Mouse (Mus musculus) liver, embryonic 11.5 days (tissue): ENCODE data around the gene Mroh2a. TPM values are rescaled to one million over a fixed set of nuclear protein-coding genes. Genes with fewer than 3 reads are reported as not detected.
A peak's percentile ranks its signal among the peaks of the same experiment; 100 is the strongest.

Source experiments
- ATAC-seq: fragments of 200-750 bp; cut with Nextera tagmentation; replicated peaks from 2 replicates; pipeline ENCODE4 v1.8.0; 2017; ENCODE audit warnings: moderate number of reproducible peaks, mild to moderate bottlenecking, moderate TSS enrichment, moderate library complexity; ENCODE audit not compliant: low FRiP score
- DNase-seq: peaks from one replicate; pipeline ENCODE4 v3.0.0-alpha.2; 2017; ENCODE audit warnings: low spot score
- H3K27ac ChIP-seq: fragments of 300-500 bp; sonication (generic); 2 replicates; pipeline ENCODE4 v1.5.1; 2014; ENCODE audit warnings: mild to moderate bottlenecking, low read depth, low read length, control low read depth
- H3K27me3 ChIP-seq: fragments of 300-500 bp; sonication (generic); replicated peaks from 2 replicates; pipeline ENCODE4 v1.6.1; 2014; ENCODE audit warnings: low read length, mixed read lengths; ENCODE audit not compliant: control insufficient read depth, insufficient read depth
- H3K36me3 ChIP-seq: fragments of 300-500 bp; sonication (generic); 2 replicates; pipeline ENCODE4 v1.6.1; 2014; ENCODE audit warnings: mild to moderate bottlenecking, low read length, moderate library complexity, mixed read lengths; ENCODE audit not compliant: control insufficient read depth, insufficient read depth
- H3K4me1 ChIP-seq: fragments of 300-500 bp; sonication (generic); replicated peaks from 2 replicates; pipeline ENCODE4 v1.6.1; 2014; ENCODE audit warnings: low read length, mixed read lengths; ENCODE audit not compliant: control insufficient read depth, insufficient read depth
- H3K4me2 ChIP-seq: fragments of 300-500 bp; sonication (generic); 2 replicates; pipeline ENCODE4 v1.6.1; 2014; ENCODE audit warnings: mild to moderate bottlenecking, control low read depth, moderate library complexity
- H3K4me3 ChIP-seq: fragments of 300-500 bp; sonication (generic); 2 replicates; pipeline ENCODE4 v1.5.1; 2014; ENCODE audit warnings: low read depth, low read length, control low read depth
- H3K9ac ChIP-seq: fragments of 300-500 bp; sonication (generic); 2 replicates; pipeline ENCODE4 v1.6.1; 2014; ENCODE audit warnings: low read depth, low read length, control low read depth
- H3K9me3 ChIP-seq: fragments of 300-500 bp; sonication (generic); 2 replicates; pipeline ENCODE4 v1.6.1; 2016; ENCODE audit warnings: low read length, inconsistent platforms, mixed read lengths; ENCODE audit not compliant: control insufficient read depth
- WGBS: fragments of 180-500 bp; shearing (Covaris S2); extraction: QIAGEN DNeasy Blood & Tissue Kit; methylation state at CpG from one replicate; pipeline ENCODE4 v1.1.7; 2014; 5-methylcytosine and 5-hydroxymethylcytosine counted together
- polyA plus RNA-seq: library from polyadenylated mRNA; unstranded; fragments of >200 nt; fragmentation: Nextera tagmentation; extraction: Ambion mirVana; gene quantifications from 2 replicates; pipeline ENCODE4 v1.2.1, GENCODE M21; 2014

The Mroh2a gene
- polyA plus RNA-seq, 1 experiment from 2014 or later, result 1.5 TPM

GRCm38 (mm10) chr1:88300301-88301050 is 73.7 kb downstream of the Mroh2a start:
- 37% methylated on average over 5 of the region's 5 CpGs for WGBS
- Histone ChIP-seq H3K27ac (no peak overlapping the region), H3K9me3 (peaks cover 75% of the 10 kb centered on the region), H3K4me2 (no peak overlapping the region), H3K4me1 (no peaks in the 10 kb centered on the region), H3K4me3 (no peak overlapping the region), H3K9ac (no peak overlapping the region), H3K27me3 (no peaks in the 10 kb centered on the region), H3K36me3 (0 out of 2 replicates have a peak, but pooled peaks cover 2% of the 10 kb centered on the region)
- no peak; the same call in 1 of the 2 replicates for ATAC-seq
- peak; percentile 43 for DNase-seq

GRCm38 (mm10) chr1:88301121-88302014 is 74.6 kb downstream of the Mroh2a start:
- 61% methylated on average over 9 of the region's 9 CpGs for WGBS

GRCm38 (mm10) chr1:88302057-88302740 is 75.4 kb downstream of the Mroh2a start:
- DNase-seq, result peak; percentile 33
- peaks cover 79% of the 10 kb centered on the region for H3K9me3 ChIP-seq
- WGBS, result 62% methylated on average over 14 of the region's 14 CpGs

More at GRCm38 (mm10) chr1:88301121-88302014, 74.6 kb downstream of the Mroh2a start:
- Histone ChIP-seq H3K9ac (no peak overlapping the region), H3K4me3 (no peak overlapping the region), H3K27ac (no peak overlapping the region), H3K4me2 (no peak overlapping the region), H3K36me3 (0 out of 2 replicates have a peak, but pooled peaks cover 2% of the 10 kb centered on the region), H3K9me3 (peaks cover 74% of the 10 kb centered on the region), H3K27me3 (no peaks in the 10 kb centered on the region), H3K4me1 (no peaks in the 10 kb centered on the region)
- ATAC-seq (no peak), DNase-seq (peak; percentile 33)

GRCm38 (mm10) chr1:88303762-88304161 is 77.0 kb downstream of the Mroh2a start:
- H3K27ac ChIP-seq, result no peak overlapping the region
- H3K4me2 ChIP-seq, result no peak overlapping the region
- 57% methylated on average over 6 of the region's 6 CpGs for WGBS
- H3K4me1 ChIP-seq, result no peaks in the 10 kb centered on the region
- H3K9ac ChIP-seq, result no peak overlapping the region
- no peaks in the 10 kb centered on the region for H3K27me3 ChIP-seq
- no peak overlapping the region for H3K4me3 ChIP-seq
- peaks cover 79% of the 10 kb centered on the region for H3K9me3 ChIP-seq
- DNase-seq (peak; percentile 32), ATAC-seq (no peak)
- 0 out of 2 replicates have a peak, but pooled peaks cover 2% of the 10 kb centered on the region for H3K36me3 ChIP-seq

More at GRCm38 (mm10) chr1:88302057-88302740, 75.4 kb downstream of the Mroh2a start:
- Histone ChIP-seq H3K27ac (no peak overlapping the region), H3K9ac (no peak overlapping the region), H3K4me3 (no peak overlapping the region), H3K27me3 (no peaks in the 10 kb centered on the region), H3K4me2 (no peak overlapping the region), H3K36me3 (0 out of 2 replicates have a peak, but pooled peaks cover 2% of the 10 kb centered on the region), H3K4me1 (no peaks in the 10 kb centered on the region)
- ATAC-seq, result no peak; the same call in 1 of the 2 replicates

GRCm38 (mm10) chr1:88304261-88304985 is 77.6 kb downstream of the Mroh2a start:
- H3K9me3 ChIP-seq, result peaks cover 79% of the 10 kb centered on the region
- no peak overlapping the region for H3K27ac ChIP-seq
- no peak overlapping the region for H3K4me3 ChIP-seq
- WGBS, result 57% methylated on average over 8 of the region's 8 CpGs
- ATAC-seq (no peak), DNase-seq (peak; percentile 40)
- H3K9ac ChIP-seq, result no peak overlapping the region
- H3K4me1 ChIP-seq, result no peaks in the 10 kb centered on the region
- H3K27me3 ChIP-seq, result no peaks in the 10 kb centered on the region
- 0 out of 2 replicates have a peak, but pooled peaks cover 2% of the 10 kb centered on the region for H3K36me3 ChIP-seq
- H3K4me2 ChIP-seq, result no peak overlapping the region

- Histone ChIP-seq H3K27me3 (no peaks in the 10 kb centered on the region), H3K36me3 (no peaks in the 10 kb centered on the region), H3K27ac (no peak overlapping the region), H3K4me2 (no peak overlapping the region), H3K9me3 (peaks cover 78% of the 10 kb centered on the region), H3K9ac (no peak overlapping the region), H3K4me3 (no peak overlapping the region), H3K4me1 (no peaks in the 10 kb centered on the region)
- DNase-seq (peak; percentile 32), ATAC-seq (no peak)
- 42% methylated on average over 6 of the region's 6 CpGs for WGBS
These were observed 78.4 kb downstream of the Mroh2a start for GRCm38 (mm10) chr1:88305018-88305795.

- Histone ChIP-seq H3K4me3 (no peak overlapping the region), H3K4me1 (no peaks in the 10 kb centered on the region), H3K4me2 (no peak overlapping the region), H3K27ac (no peak overlapping the region), H3K27me3 (no peaks in the 10 kb centered on the region), H3K9me3 (peaks cover 69% of the 10 kb centered on the region), H3K36me3 (no peaks in the 10 kb centered on the region), H3K9ac (no peak overlapping the region)
- no peak for DNase-seq
- WGBS, result 61% methylated on average over 1 of the region's 1 CpGs
- no peak; the same call in 1 of the 2 replicates for ATAC-seq
These were observed 79.8 kb downstream of the Mroh2a start for GRCm38 (mm10) chr1:88306543-88306942.
